Mouse (Mus musculus) erythroblast, embryonic 14.5 days (primary cell): ENCODE results near the gene Pole4.

Experiments used
- GATA1 ChIP-seq: IDR thresholded peaks from 2 replicates; pipeline ENCODE4 v1.6.1; 2012; ENCODE audit warnings: low read length, inconsistent platforms, mixed read lengths
- TAL1 ChIP-seq: IDR thresholded peaks from 3 replicates; pipeline ENCODE4 v1.6.1; 2012; ENCODE audit warnings: low read length, inconsistent platforms, mixed read lengths

- TF ChIP-seq GATA1 (no peak), TAL1 (no peak)
These were observed 35.1 kb upstream of the Pole4 start for GRCm38 (mm10) chr6:82740269-82740668.
